Mouse (Mus musculus) neural tube, embryonic 14.5 days (tissue): Measurements from ENCODE around the gene Hpd. TPM values are rescaled to one million over a fixed set of nuclear protein-coding genes. Genes with fewer than 3 reads are reported as not detected.

Experiments
- polyA plus RNA-seq: library from polyadenylated mRNA; unstranded; fragments of >200 nt; fragmentation: Nextera tagmentation; extraction: Ambion mirVana; gene quantifications from 2 replicates; pipeline ENCODE4 v1.2.1, GENCODE M21; 2014

Hpd gene
- polyA plus RNA-seq, 1 experiment from 2014 or later, result not detected

Other genes with a start within 250 kb of the Hpd start
- 82.7 and 92.6 TPM in 2 replicates for gene Kdm2b, start 192.9 kb downstream of the Hpd start, polyA plus RNA-seq
- gene Orai1, start 167.7 kb downstream of the Hpd start, polyA plus RNA-seq, result 13.0 and 17.3 TPM in 2 replicates
- gene Morn3, start 135.7 kb downstream of the Hpd start, polyA plus RNA-seq, result 0.37 and 0.43 TPM in 2 replicates
- gene Tmem120b, start 114.3 kb downstream of the Hpd start, polyA plus RNA-seq, result 15.6 and 16.1 TPM in 2 replicates
- 8.9 and 13.1 TPM in 2 replicates for gene Rhof, start 50.0 kb downstream of the Hpd start, polyA plus RNA-seq
- 13.0 and 15.9 TPM in 2 replicates for gene Setd1b, start 40.5 kb downstream of the Hpd start, polyA plus RNA-seq
- 63.9 and 78.7 TPM in 2 replicates for gene Psmd9, start 13.3 kb downstream of the Hpd start, polyA plus RNA-seq
- 1.1 and 1.4 TPM in 2 replicates for gene Wdr66, start 69.4 kb upstream of the Hpd start, polyA plus RNA-seq
- 38.7 and 40.8 TPM in 2 replicates for gene Bcl7a, start 161.1 kb upstream of the Hpd start, polyA plus RNA-seq
- gene Mlxip, start 212.1 kb upstream of the Hpd start, polyA plus RNA-seq, result 24.4 and 26.7 TPM in 2 replicates